Mouse (Mus musculus): Measurements from ENCODE around the gene Pjvk. TPM values are rescaled to one million over a fixed set of nuclear protein-coding genes. Genes with fewer than 3 reads are reported as not detected.

Pjvk gene
- polyA plus RNA-seq (2014; fragmentation: Illumina TruSeq; extraction: RNeasy Lipid Tissue Mini Kit (QIAGEN cat#74804); ENCODE audit: low read depth, low replicate concordance): 1.2 TPM

GRCm38 (mm10) chr2:76647883-76648570 is at the start of gene Pjvk, which contains the start of gene Prkra:
Gene Pjvk, plus strand, starts transcription at chr2:76648476.
Gene Prkra, minus strand, starts transcription at chr2:76648015.

DNA sequence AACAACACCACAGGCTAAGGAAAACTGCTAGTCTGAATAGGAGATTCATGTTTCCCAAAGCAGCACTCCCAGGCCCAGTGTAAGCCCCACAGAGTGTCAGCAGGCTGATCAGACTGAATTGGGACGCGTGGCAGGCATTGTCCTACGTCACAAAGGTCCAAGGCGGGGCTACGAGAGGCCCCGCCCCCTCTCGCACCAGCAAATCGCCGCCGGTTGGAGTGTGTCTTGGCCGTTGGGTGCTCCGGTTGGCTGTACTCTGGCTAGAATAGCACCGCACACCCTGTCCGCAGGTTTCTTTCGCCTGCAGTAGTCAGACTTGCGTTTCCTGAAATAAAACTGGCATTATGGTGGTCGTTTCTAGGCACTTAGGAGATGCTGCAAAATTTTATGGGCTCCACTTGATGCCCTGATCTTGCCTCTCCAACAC is 24.7 kb downstream of the Pjvk start, which contains the start of gene Fkbp7:
Fkbp7 (minus strand) TSS at position 151 of the 427 bp plus-strand sequence.

DNA sequence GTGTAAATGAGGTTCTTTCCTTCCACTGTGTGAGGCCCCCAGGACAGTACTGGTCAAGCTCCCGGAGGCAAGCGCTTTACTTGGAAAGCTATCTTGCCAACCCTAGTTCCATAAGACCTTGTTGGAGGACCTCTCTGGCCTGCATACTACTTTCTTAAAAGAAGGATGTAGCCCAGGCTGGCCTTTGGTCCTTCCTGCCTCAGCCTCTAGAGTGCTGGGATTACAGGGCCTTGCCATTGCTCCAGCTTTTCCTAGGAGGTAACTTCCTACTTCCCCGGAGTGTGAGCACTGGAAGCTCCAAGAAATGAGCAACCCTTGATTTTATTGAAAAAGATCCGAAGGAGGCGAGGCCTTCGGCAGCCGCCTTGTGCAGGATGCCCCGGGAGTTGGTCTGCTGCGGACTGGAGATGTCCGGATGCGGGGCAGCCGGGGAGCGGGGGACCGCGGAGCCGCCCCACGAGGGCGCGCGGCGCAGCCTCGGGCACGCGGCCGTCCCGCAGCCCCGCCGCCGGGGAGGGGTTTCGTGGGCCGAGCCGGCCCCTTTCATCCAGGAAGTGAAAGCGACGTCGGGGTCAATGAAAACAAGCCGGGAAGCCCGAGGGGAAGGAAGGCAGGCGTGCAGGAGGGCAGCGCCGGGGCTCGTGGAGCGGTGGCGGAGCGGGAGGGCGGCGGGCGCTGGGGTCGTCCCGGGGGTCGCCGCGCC is 26.6 kb downstream of the Pjvk start, which contains the start of gene Plekha3:
Plekha3 (plus strand) TSS at position 557 of the 703 bp plus-strand sequence.

Other genes starting within 250 kb of the Pjvk start
- 0.20 TPM for gene Osbpl6, start 242.0 kb upstream of the Pjvk start, polyA plus RNA-seq (2014; fragmentation: Illumina TruSeq; extraction: RNeasy Lipid Tissue Mini Kit (QIAGEN cat#74804); ENCODE audit: low read depth, low replicate concordance)
- 46.6 TPM for gene Prkra, start 461 bp upstream of the Pjvk start, polyA plus RNA-seq (2014; fragmentation: Illumina TruSeq; extraction: RNeasy Lipid Tissue Mini Kit (QIAGEN cat#74804); ENCODE audit: low read depth, low replicate concordance)
- 143 TPM for gene Fkbp7, start 24.6 kb downstream of the Pjvk start, polyA plus RNA-seq (2014; fragmentation: Illumina TruSeq; extraction: RNeasy Lipid Tissue Mini Kit (QIAGEN cat#74804); ENCODE audit: low read depth, low replicate concordance)
- 34.5 TPM for gene Plekha3, start 26.8 kb downstream of the Pjvk start, polyA plus RNA-seq (2014; fragmentation: Illumina TruSeq; extraction: RNeasy Lipid Tissue Mini Kit (QIAGEN cat#74804); ENCODE audit: low read depth, low replicate concordance)

Data from testis, adult 10 weeks (tissue).